Mouse (Mus musculus) kidney, embryonic 14.5 days (tissue): ENCODE measurements around the gene Rita1. TPM values are rescaled to one million over a fixed set of nuclear protein-coding genes. Genes with fewer than 3 reads are reported as not detected.
A peak's percentile ranks its signal among the peaks of the same experiment; 100 is the strongest.

Experiments
- ATAC-seq: fragments of 200-750 bp; cut with Nextera tagmentation; 2 replicates; pipeline ENCODE4 v1.8.0; 2017; ENCODE audit warnings: moderate number of reproducible peaks, mild to moderate bottlenecking, moderate TSS enrichment, moderate library complexity; ENCODE audit not compliant: low FRiP score, low TSS enrichment
- H3K27ac ChIP-seq: fragments of 300-500 bp; sonication (generic); 2 replicates; pipeline ENCODE4 v1.5.1; 2014; ENCODE audit warnings: low read depth, mild to moderate bottlenecking, low read length, moderate library complexity, mixed read lengths
- H3K27me3 ChIP-seq: fragments of 300-500 bp; sonication (generic); 2 replicates; pipeline ENCODE4 v1.6.1; 2014; ENCODE audit warnings: mild to moderate bottlenecking, low read length; ENCODE audit not compliant: control insufficient read depth, insufficient read depth
- H3K36me3 ChIP-seq: fragments of 300-500 bp; sonication (generic); 2 replicates; pipeline ENCODE4 v1.6.1; 2014; ENCODE audit warnings: low read length, mixed read lengths; ENCODE audit not compliant: control insufficient read depth, insufficient read depth
- H3K4me1 ChIP-seq: fragments of 300-500 bp; sonication (generic); 2 replicates; pipeline ENCODE4 v1.6.1; 2014; ENCODE audit warnings: low read length, mixed read lengths; ENCODE audit not compliant: control insufficient read depth, insufficient read depth
- H3K4me2 ChIP-seq: fragments of 300-500 bp; sonication (generic); replicated peaks from 2 replicates; pipeline ENCODE4 v1.6.1; 2014; ENCODE audit warnings: low read depth, mild to moderate bottlenecking, low read length
- H3K4me3 ChIP-seq: fragments of 300-500 bp; sonication (generic); 2 replicates; pipeline ENCODE4 v1.5.1; 2014; ENCODE audit warnings: mild to moderate bottlenecking, low read length
- H3K9ac ChIP-seq: fragments of 300-500 bp; sonication (generic); 2 replicates; pipeline ENCODE4 v1.6.1; 2014; ENCODE audit warnings: low read depth, mild to moderate bottlenecking, low read length, moderate library complexity
- H3K9me3 ChIP-seq: fragments of 300-500 bp; sonication (generic); 2 replicates; pipeline ENCODE4 v1.6.1; 2016; ENCODE audit warnings: low read length; ENCODE audit not compliant: control insufficient read depth
- WGBS: fragments of 180-500 bp; shearing (Covaris S2); extraction: QIAGEN DNeasy Blood & Tissue Kit; methylation state at CpG from one replicate; pipeline ENCODE4 v1.1.7; 2014; 5-methylcytosine and 5-hydroxymethylcytosine counted together
- polyA plus RNA-seq: library from polyadenylated mRNA; unstranded; fragments of >200 nt; fragmentation: Nextera tagmentation; extraction: Ambion mirVana; gene quantifications from 2 replicates; pipeline ENCODE4 v1.2.1, GENCODE M21; 2014

Gene Rita1
- polyA plus RNA-seq, 1 experiment from 2014 or later: 10.4 TPM

- ATAC-seq: no peak
- Histone ChIP-seq H3K27me3 (no peaks in the 10 kb centered on the region), H3K9me3 (no peaks in the 10 kb centered on the region), H3K36me3 (peaks cover 5% of the 10 kb centered on the region; the same call in 1 of the 2 replicates), H3K4me2 (no peak overlapping the region), H3K27ac (no peak overlapping the region), H3K9ac (no peak overlapping the region), H3K4me1 (peaks cover 32% of the 10 kb centered on the region), H3K4me3 (no peak overlapping the region)
- WGBS: 67% methylated on average over 11 of the region's 11 CpGs
Observed at GRCm38 (mm10) chr5:120576781-120577301, 35.5 kb downstream of the Rita1 start.

GRCm38 (mm10) chr5:120574469-120575063 lies 37.8 kb downstream of the Rita1 start:
- Histone ChIP-seq H3K9ac (no peak overlapping the region), H3K9me3 (no peaks in the 10 kb centered on the region), H3K4me2 (no peak overlapping the region), H3K4me1 (peaks cover 47% of the 10 kb centered on the region), H3K27me3 (no peaks in the 10 kb centered on the region; the same call in 1 of the 2 replicates), H3K36me3 (no peaks in the 10 kb centered on the region; the same call in 1 of the 2 replicates), H3K4me3 (no peak overlapping the region), H3K27ac (no peak overlapping the region)
- 64% methylated on average over 10 of the region's 10 CpGs for WGBS
- no peak for ATAC-seq

- no peaks in the 10 kb centered on the region; the same call in 1 of the 2 replicates for H3K27me3 ChIP-seq
- peak; percentile 57 for ATAC-seq
- H3K9me3 ChIP-seq: no peaks in the 10 kb centered on the region
- no peak overlapping the region for H3K4me2 ChIP-seq
- peak overlapping the region; percentile 76 for H3K27ac ChIP-seq
- H3K36me3 ChIP-seq: no peaks in the 10 kb centered on the region; the same call in 1 of the 2 replicates
- no peak overlapping the region for H3K9ac ChIP-seq
- H3K4me1 ChIP-seq: peaks cover 56% of the 10 kb centered on the region
- whole genome bisulfite sequencing: 11% methylated on average over 14 of the region's 14 CpGs
- H3K4me3 ChIP-seq: no peak overlapping the region
Observed at GRCm38 (mm10) chr5:120571056-120571740, 41.2 kb downstream of the Rita1 start.

- peaks cover 64% of the 10 kb centered on the region for H3K4me1 ChIP-seq
- WGBS: 69% methylated on average over 11 of the region's 11 CpGs
- no peak overlapping the region for H3K9ac ChIP-seq
- no peak overlapping the region for H3K4me3 ChIP-seq
- H3K27ac ChIP-seq: peak overlapping the region; percentile 76; the same call in 1 of the 2 replicates
- no peaks in the 10 kb centered on the region for H3K36me3 ChIP-seq
- H3K27me3 ChIP-seq: no peaks in the 10 kb centered on the region; the same call in 1 of the 2 replicates
- H3K4me2 ChIP-seq: no peak overlapping the region
- no peak for ATAC-seq
- no peaks in the 10 kb centered on the region for H3K9me3 ChIP-seq
Observed at GRCm38 (mm10) chr5:120570289-120570897, 42.0 kb downstream of the Rita1 start.

DNA sequence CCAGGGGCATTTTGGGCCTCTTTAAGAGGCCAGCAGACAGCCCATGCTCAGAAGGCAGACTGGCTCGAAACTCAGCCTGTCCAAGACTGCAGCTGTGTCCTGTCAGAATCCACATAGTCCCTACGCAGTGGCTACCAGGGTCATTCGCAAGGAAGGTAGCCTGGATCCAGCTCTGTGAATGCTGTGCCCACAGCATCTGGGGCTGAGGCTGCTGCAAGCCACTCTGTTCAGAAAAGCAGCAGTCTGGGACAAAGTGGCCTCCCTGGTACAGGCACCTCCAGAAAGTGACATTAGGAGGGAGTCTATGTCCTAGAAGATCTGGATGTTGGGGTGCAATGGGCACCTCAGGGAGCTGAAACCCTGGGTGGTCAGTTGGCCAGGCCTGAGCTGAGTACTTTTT lies 42.6 kb downstream of the Rita1 start:
- Histone ChIP-seq H3K9me3 (no peaks in the 10 kb centered on the region), H3K9ac (no peak overlapping the region), H3K27ac (no peak overlapping the region), H3K36me3 (no peaks in the 10 kb centered on the region), H3K4me2 (no peak overlapping the region), H3K27me3 (no peaks in the 10 kb centered on the region; the same call in 1 of the 2 replicates), H3K4me3 (no peak overlapping the region), H3K4me1 (peaks cover 69% of the 10 kb centered on the region)
- ATAC-seq: no peak
- 62% methylated on average over 3 of the region's 3 CpGs for WGBS

- Histone ChIP-seq H3K4me1 (peaks cover 75% of the 10 kb centered on the region), H3K4me3 (no peak overlapping the region), H3K36me3 (no peaks in the 10 kb centered on the region), H3K27me3 (no peaks in the 10 kb centered on the region; the same call in 1 of the 2 replicates), H3K27ac (no peak overlapping the region), H3K4me2 (no peak overlapping the region), H3K9ac (no peak overlapping the region), H3K9me3 (no peaks in the 10 kb centered on the region)
- WGBS: 84% methylated on average over 4 of the region's 4 CpGs
- no peak for ATAC-seq
Observed at GRCm38 (mm10) chr5:120568964-120569363, 43.4 kb downstream of the Rita1 start.

- WGBS: 50% methylated on average over 9 of the region's 9 CpGs
- peaks cover 81% of the 10 kb centered on the region for H3K4me1 ChIP-seq
- 0 out of 2 replicates have a peak overlapping the region, but pooled peaks have one; percentile 45 for H3K9ac ChIP-seq
- no peaks in the 10 kb centered on the region; the same call in 1 of the 2 replicates for H3K27me3 ChIP-seq
- H3K36me3 ChIP-seq: no peaks in the 10 kb centered on the region
- ATAC-seq: no peak
- H3K27ac ChIP-seq: peak overlapping the region; percentile 80; the same call in 1 of the 2 replicates
- no peak overlapping the region for H3K4me2 ChIP-seq
- no peak overlapping the region for H3K4me3 ChIP-seq
- H3K9me3 ChIP-seq: no peaks in the 10 kb centered on the region
Observed at GRCm38 (mm10) chr5:120568336-120568768, 44.0 kb downstream of the Rita1 start.

GRCm38 (mm10) chr5:120567761-120568211 lies 44.6 kb downstream of the Rita1 start:
- H3K9ac ChIP-seq: peak overlapping the region; percentile 45; the same call in 1 of the 2 replicates
- H3K4me3 ChIP-seq: no peak overlapping the region
- H3K4me2 ChIP-seq: no peak overlapping the region
- peak overlapping the region; percentile 80 for H3K27ac ChIP-seq
- 30% methylated on average over 14 of the region's 14 CpGs for WGBS
- H3K27me3 ChIP-seq: no peaks in the 10 kb centered on the region; the same call in 1 of the 2 replicates
- ATAC-seq: no peak
- H3K9me3 ChIP-seq: no peaks in the 10 kb centered on the region
- no peaks in the 10 kb centered on the region for H3K36me3 ChIP-seq
- H3K4me1 ChIP-seq: peaks cover 86% of the 10 kb centered on the region
